Mouse (Mus musculus) myocyte (in vitro differentiated cells): ENCODE results near the gene Phkb.

Experiments
- CEBPB ChIP-seq: IDR thresholded peaks from 2 replicates; pipeline ENCODE4 v1.6.1; 2011; ENCODE audit warnings: mild to moderate bottlenecking, moderate library complexity; ENCODE audit not compliant: poor library complexity, insufficient read depth, severe bottlenecking
- E2F4 ChIP-seq: IDR thresholded peaks from one replicate; pipeline ENCODE4 v1.6.1; 2011; ENCODE audit warnings: mild to moderate bottlenecking, control low read depth, moderate library complexity; ENCODE audit not compliant: insufficient read depth
- MAX ChIP-seq: IDR thresholded peaks from one replicate; pipeline ENCODE4 v1.6.1; 2011; ENCODE audit warnings: low read depth, mild to moderate bottlenecking, control low read depth
- MYOD1 ChIP-seq, 3 experiments: IDR thresholded peaks; one replicate each; pipeline ENCODE4 v1.6.1; 2011; ENCODE audit warnings: control low read depth in 2 of 3, low read depth in 2 of 3, mild to moderate bottlenecking in 2 of 3, moderate library complexity in 1 of 3; ENCODE audit not compliant: insufficient read length in 2 of 3, control insufficient read depth in 1 of 3
- MYOG ChIP-seq, 3 experiments: IDR thresholded peaks; one replicate each; pipeline ENCODE4 v1.6.1; 2011; ENCODE audit warnings: control low read depth in 2 of 3, low read depth in 2 of 3, mild to moderate bottlenecking in 2 of 3; ENCODE audit not compliant: insufficient read length in 2 of 3, control insufficient read depth in 1 of 3, insufficient read depth in 1 of 3
- POLR2A ChIP-seq: IDR thresholded peaks from one replicate; pipeline ENCODE4 v1.6.1; 2011; ENCODE audit warnings: low read depth, mild to moderate bottlenecking, control low read depth, moderate library complexity; ENCODE audit not compliant: insufficient read length
- POLR2AphosphoS2 ChIP-seq: IDR thresholded peaks from one replicate; pipeline ENCODE4 v1.6.1; 2011; ENCODE audit warnings: low read depth, control low read depth; ENCODE audit not compliant: insufficient read length
- REST ChIP-seq: IDR thresholded peaks from one replicate; pipeline ENCODE4 v1.6.1; 2011; ENCODE audit warnings: mild to moderate bottlenecking, control low read depth, moderate library complexity; ENCODE audit not compliant: insufficient read depth, insufficient read length
- SRF ChIP-seq: IDR thresholded peaks from one replicate; pipeline ENCODE4 v1.6.1; 2011; ENCODE audit warnings: low read depth; ENCODE audit not compliant: control insufficient read depth, insufficient read length
- TCF12 ChIP-seq: IDR thresholded peaks from one replicate; pipeline ENCODE4 v1.6.1; 2011; ENCODE audit warnings: mild to moderate bottlenecking, control low read depth; ENCODE audit not compliant: poor library complexity, insufficient read depth, severe bottlenecking
- TCF3 ChIP-seq: IDR thresholded peaks from one replicate; pipeline ENCODE4 v1.6.1; 2011; ENCODE audit warnings: low read depth, control low read depth; ENCODE audit not compliant: insufficient read length
- USF1 ChIP-seq: IDR thresholded peaks from one replicate; pipeline ENCODE4 v1.6.1; 2011; ENCODE audit warnings: low read depth, mild to moderate bottlenecking, control low read depth, moderate library complexity

GRCm38 (mm10) chr8:85841489-85841795 lies 683 bp downstream of the Phkb start:
- TF ChIP-seq POLR2A = no peak
- no peak for TF ChIP-seq TCF12
- TF ChIP-seq REST = no peak
- TF ChIP-seq POLR2AphosphoS2 = no peak
- TF ChIP-seq MAX = no peak
- no peak for TF ChIP-seq MYOG (IDR thresholded peaks at IDR 0.05; ENCODE audit: control insufficient read depth in 1 of 3, insufficient read depth in 1 of 3, insufficient read length in 2 of 3, low read depth in 2 of 3)
- TF ChIP-seq E2F4 = no peak
- TF ChIP-seq USF1 = no peak
- TF ChIP-seq CEBPB = no peak
- TF ChIP-seq SRF = no peak
- no peak for TF ChIP-seq MYOD1 (IDR thresholded peaks at IDR 0.05; ENCODE audit: control insufficient read depth in 1 of 3, insufficient read length in 2 of 3, low read depth in 2 of 3)
- TF ChIP-seq TCF3 = no peak
